Mouse (Mus musculus) bone marrow, adult 2 months (tissue): ENCODE results near the gene Krt86. TPM values are rescaled to one million over a fixed set of nuclear protein-coding genes. Genes with fewer than 3 reads are reported as not detected.
A peak's percentile ranks its signal among the peaks of the same experiment; 100 is the strongest.

ENCODE experiments used
- H3K27ac ChIP-seq: fragments of 200-500 bp; 2 replicates; pipeline ENCODE4 v1.5.1; 2012; ENCODE audit warnings: low read depth, mild to moderate bottlenecking, control low read depth, inconsistent platforms, low read length; ENCODE audit not compliant: control insufficient read depth, poor library complexity, insufficient read depth
- H3K4me1 ChIP-seq: fragments of 200-500 bp; 2 replicates; pipeline ENCODE4 v1.6.1; 2011; ENCODE audit warnings: low read length; ENCODE audit not compliant: control insufficient read depth, insufficient read depth
- H3K4me3 ChIP-seq: fragments of 200-500 bp; replicated peaks from 2 replicates; pipeline ENCODE3; 2011; ENCODE audit warnings: mild to moderate bottlenecking, low read depth, low read length, control low read depth; ENCODE audit not compliant: control insufficient read depth
- CTCF ChIP-seq: fragments of 200-500 bp; IDR thresholded peaks from 2 replicates; pipeline ENCODE4 v1.5.1; 2011; ENCODE audit warnings: low read length, control low read depth; ENCODE audit not compliant: control insufficient read depth, insufficient read depth
- POLR2A ChIP-seq: fragments of 200-500 bp; IDR thresholded peaks from 2 replicates; pipeline ENCODE4 v1.6.1; 2011; ENCODE audit warnings: low read depth, mild to moderate bottlenecking, control low read depth, low read length, borderline replicate concordance; ENCODE audit not compliant: control insufficient read depth
- WGBS: fragments of 180-500 bp; shearing (Covaris S2); methylation state at CpG from one replicate; pipeline ENCODE4 v1.1.7; 2018; 5-methylcytosine and 5-hydroxymethylcytosine counted together
- polyA plus RNA-seq: library from polyadenylated mRNA; stranded (reverse); fragments of >200 nt; gene quantifications from 2 replicates; pipeline ENCODE4 v1.2.4, GENCODE M21; 2011; ENCODE audit warnings: low replicate concordance; ENCODE audit not compliant: missing spikeins, insufficient read depth, insufficient read length

Krt86 gene
- 1.6 TPM in 1 of 2 replicates, not detected in the other for polyA plus RNA-seq

DNA sequence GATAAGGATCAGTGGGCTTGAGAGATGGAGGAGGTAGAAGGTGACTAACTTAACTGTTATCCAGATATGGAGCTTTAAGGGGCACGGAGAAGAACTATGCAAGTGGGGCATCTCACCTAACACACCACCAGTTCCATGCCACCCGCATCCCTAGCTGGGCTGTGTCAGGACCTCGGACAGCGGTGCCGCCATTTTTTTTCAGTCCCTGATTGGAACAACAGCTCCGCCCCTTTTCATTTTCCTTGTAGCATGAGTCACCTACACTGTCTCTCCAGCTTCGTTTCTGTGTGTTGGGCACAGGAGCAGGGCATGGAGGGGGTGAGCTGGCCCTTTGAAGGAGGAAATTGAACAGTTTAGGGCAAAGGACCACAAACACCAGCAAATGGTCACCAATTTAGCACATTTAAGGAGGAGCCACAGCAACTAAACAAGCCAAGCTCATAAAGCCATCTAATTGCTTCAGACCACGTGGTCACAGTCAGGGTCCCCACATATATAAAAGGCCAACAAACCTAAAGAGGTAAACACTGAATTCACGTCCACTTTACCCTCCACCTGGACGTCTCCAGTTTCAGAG lies at the start of gene Krt86:
TSS of gene Krt86 (plus strand) at position 527 of the 577 bp plus-strand sequence.
- no peak within 1 kb of the TSS for H3K4me3 ChIP-seq
- TF ChIP-seq POLR2A = no peak
- TF ChIP-seq CTCF = no peak
- peaks cover 2% of the 10 kb centered on the region; the same call in 1 of the 2 replicates for H3K4me1 ChIP-seq
- 24% methylated on average over 10 of the region's 10 CpGs for WGBS
- H3K27ac ChIP-seq = no peak within 1 kb of the TSS

- WGBS = 25% methylated on average over 5 of the region's 5 CpGs
- TF ChIP-seq POLR2A = no peak
- no peak for TF ChIP-seq CTCF
- no peak overlapping the region for H3K4me3 ChIP-seq
- H3K27ac ChIP-seq = no peak overlapping the region
- no peaks in the 10 kb centered on the region for H3K4me1 ChIP-seq
Measured at GRCm38 (mm10) chr15:101424914-101425313, 48.4 kb upstream of the Krt86 start.

DNA sequence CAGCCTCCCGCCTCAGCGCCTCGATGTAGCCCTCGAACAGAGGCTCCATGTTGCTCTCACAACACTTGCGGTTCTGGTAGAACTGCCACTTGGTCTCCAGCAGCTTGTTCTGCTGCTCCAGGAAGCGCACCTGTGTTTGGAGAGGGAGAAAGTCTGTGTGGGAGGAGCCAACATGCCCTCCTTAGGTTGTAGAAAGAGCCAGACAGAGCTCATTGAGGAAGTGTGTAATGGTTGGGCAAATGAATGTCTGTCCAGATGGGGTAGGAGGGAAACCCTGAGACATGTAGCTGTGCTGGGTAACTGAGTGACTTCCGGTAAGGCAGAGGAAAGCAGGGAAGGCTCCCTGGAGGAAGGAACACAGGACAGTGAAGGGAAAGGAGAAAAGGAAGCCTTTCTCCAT lies 36.7 kb upstream of the Krt86 start:
- Histone ChIP-seq H3K4me1 (no peaks in the 10 kb centered on the region), H3K27ac (no peak overlapping the region), H3K4me3 (no peak overlapping the region)
- TF ChIP-seq CTCF (no peak), POLR2A (no peak)
- WGBS = 65% methylated on average over 7 of the region's 7 CpGs

- WGBS = 11% methylated on average over 34 of the region's 34 CpGs
- no peaks in the 10 kb centered on the region for H3K4me1 ChIP-seq
- TF ChIP-seq POLR2A (no peak), CTCF (no peak)
Measured at GRCm38 (mm10) chr15:101438555-101438954, 34.7 kb upstream of the Krt86 start, which contains the start of gene Krt87. Gene Krt87 (minus strand): TSS chr15:101438804.

GRCm38 (mm10) chr15:101440837-101441236 lies 32.4 kb upstream of the Krt86 start:
- no peak overlapping the region for H3K4me3 ChIP-seq
- 76% methylated on average over 4 of the region's 4 CpGs for WGBS
- no peaks in the 10 kb centered on the region for H3K4me1 ChIP-seq
- TF ChIP-seq POLR2A = no peak
- no peak for TF ChIP-seq CTCF
- no peak overlapping the region for H3K27ac ChIP-seq

More at GRCm38 (mm10) chr15:101438555-101438954, 34.7 kb upstream of the Krt86 start, which contains the start of gene Krt87:
- Histone ChIP-seq H3K4me3 (no peak within 1 kb of the TSS), H3K27ac (no peak within 1 kb of the TSS)

GRCm38 (mm10) chr15:101446572-101446971 lies 26.7 kb upstream of the Krt86 start:
- H3K27ac ChIP-seq = no peak overlapping the region
- no peak for TF ChIP-seq POLR2A
- TF ChIP-seq CTCF = no peak
- WGBS = 58% methylated on average over 11 of the region's 11 CpGs
- H3K4me3 ChIP-seq = no peak overlapping the region
- no peaks in the 10 kb centered on the region for H3K4me1 ChIP-seq

GRCm38 (mm10) chr15:101447444-101447843 lies 25.8 kb upstream of the Krt86 start, which contains the start of gene Krt88:
Gene Krt88 (plus strand): TSS chr15:101447744.
- no peak within 1 kb of the TSS for H3K27ac ChIP-seq
- 62% methylated on average over 2 of the region's 2 CpGs for WGBS
- TF ChIP-seq CTCF = no peak
- no peak for TF ChIP-seq POLR2A
- no peaks in the 10 kb centered on the region for H3K4me1 ChIP-seq
- no peak within 1 kb of the TSS for H3K4me3 ChIP-seq

- WGBS = 7% methylated on average over 13 of the region's 13 CpGs
- no peak overlapping the region for H3K27ac ChIP-seq
- no peak overlapping the region for H3K4me3 ChIP-seq
- H3K4me1 ChIP-seq = no peaks in the 10 kb centered on the region
- TF ChIP-seq POLR2A = no peak
- peak; percentile 71 for TF ChIP-seq CTCF
Measured at GRCm38 (mm10) chr15:101453093-101453736, 20.1 kb upstream of the Krt86 start.
